Mouse (Mus musculus) olfactory bulb, adult 2 months (tissue): ENCODE results near the gene Tgfbr2. TPM values are rescaled to one million over a fixed set of nuclear protein-coding genes. Genes with fewer than 3 reads are reported as not detected.

Experiments
- H3K27ac ChIP-seq: fragments of 200-500 bp; 2 replicates; pipeline ENCODE4 v1.5.1; 2012; ENCODE audit warnings: low read depth, low read length; ENCODE audit not compliant: insufficient read depth
- H3K4me1 ChIP-seq: fragments of 200-500 bp; 2 replicates; pipeline ENCODE4 v1.6.1; 2012; ENCODE audit warnings: low read length; ENCODE audit not compliant: control insufficient read depth, insufficient read depth
- H3K4me3 ChIP-seq: fragments of 200-500 bp; 2 replicates; pipeline ENCODE4 v1.5.1; 2012; ENCODE audit warnings: mild to moderate bottlenecking, low read depth, low read length, moderate library complexity; ENCODE audit not compliant: insufficient read depth
- CTCF ChIP-seq: fragments of 200-500 bp; IDR thresholded peaks from 2 replicates; pipeline ENCODE4 v1.5.1; 2012; ENCODE audit warnings: low read depth, mild to moderate bottlenecking, low read length, moderate library complexity; ENCODE audit not compliant: insufficient read depth
- POLR2A ChIP-seq: fragments of 200-500 bp; IDR thresholded peaks from 2 replicates; pipeline ENCODE4 v1.6.1; 2012; ENCODE audit warnings: mild to moderate bottlenecking, low read depth, low read length, moderate library complexity; ENCODE audit not compliant: insufficient read depth
- WGBS: fragments of 180-500 bp; shearing (Covaris S2); methylation state at CpG from one replicate; pipeline ENCODE4 v1.1.7; 2018; 5-methylcytosine and 5-hydroxymethylcytosine counted together
- polyA plus RNA-seq: library from polyadenylated mRNA; stranded (reverse); fragments of >200 nt; gene quantifications from 2 replicates; pipeline ENCODE4 v1.2.4, GENCODE M21; 2012; ENCODE audit warnings: low replicate concordance; ENCODE audit not compliant: missing spikeins, insufficient read depth, insufficient read length

The Tgfbr2 gene
- polyA plus RNA-seq, 1 experiment: not detected

- peaks cover 4% of the 10 kb centered on the region for H3K4me1 ChIP-seq
- no peak overlapping the region for H3K27ac ChIP-seq
- TF ChIP-seq POLR2A (no peak), CTCF (no peak)
- WGBS: 62% methylated on average over 9 of the region's 9 CpGs
- no peak overlapping the region for H3K4me3 ChIP-seq
Measured at GRCm38 (mm10) chr9:116199127-116199526, 24.0 kb upstream of the Tgfbr2 start.

GRCm38 (mm10) chr9:116198488-116198887 lies 23.3 kb upstream of the Tgfbr2 start:
- H3K4me1 ChIP-seq: peaks cover 5% of the 10 kb centered on the region
- WGBS: 58% methylated on average over 9 of the region's 9 CpGs
- no peak overlapping the region for H3K4me3 ChIP-seq
- no peak overlapping the region for H3K27ac ChIP-seq
- no peak for TF ChIP-seq CTCF

GRCm38 (mm10) chr9:116197491-116198170 lies 22.5 kb upstream of the Tgfbr2 start:
- 95% methylated on average over 11 of the region's 11 CpGs for WGBS
- peaks cover 5% of the 10 kb centered on the region for H3K4me1 ChIP-seq
- TF ChIP-seq POLR2A (no peak), CTCF (no peak)
- no peak overlapping the region for H3K4me3 ChIP-seq
- no peak overlapping the region for H3K27ac ChIP-seq

- H3K4me1 ChIP-seq: peaks cover 5% of the 10 kb centered on the region
- TF ChIP-seq CTCF (no peak), POLR2A (no peak)
- 67% methylated on average over 4 of the region's 4 CpGs for WGBS
- no peak overlapping the region for H3K27ac ChIP-seq
- H3K4me3 ChIP-seq: no peak overlapping the region
Measured at GRCm38 (mm10) chr9:116193889-116194450, 18.8 kb upstream of the Tgfbr2 start.

- WGBS: 100% methylated on average over 1 of the region's 1 CpGs
- H3K27ac ChIP-seq: no peak overlapping the region
- peaks cover 5% of the 10 kb centered on the region for H3K4me1 ChIP-seq
- H3K4me3 ChIP-seq: no peak overlapping the region
- TF ChIP-seq CTCF (no peak), POLR2A (no peak)
Measured at GRCm38 (mm10) chr9:116193535-116193881, 18.3 kb upstream of the Tgfbr2 start.

GRCm38 (mm10) chr9:116192826-116193534 lies 17.8 kb upstream of the Tgfbr2 start:
- no peak overlapping the region for H3K4me3 ChIP-seq
- no peak overlapping the region for H3K27ac ChIP-seq
- TF ChIP-seq CTCF (no peak), POLR2A (no peak)
- H3K4me1 ChIP-seq: peaks cover 5% of the 10 kb centered on the region
- WGBS: 95% methylated on average over 12 of the region's 12 CpGs

GRCm38 (mm10) chr9:116192253-116192652 lies 17.1 kb upstream of the Tgfbr2 start:
- TF ChIP-seq CTCF (no peak), POLR2A (no peak)
- H3K27ac ChIP-seq: no peak overlapping the region
- H3K4me3 ChIP-seq: no peak overlapping the region
- H3K4me1 ChIP-seq: peaks cover 5% of the 10 kb centered on the region
- 94% methylated on average over 7 of the region's 7 CpGs for WGBS

GRCm38 (mm10) chr9:116189831-116190230 lies 14.7 kb upstream of the Tgfbr2 start:
- Histone ChIP-seq H3K4me1 (0 out of 2 replicates have a peak, but pooled peaks cover 2% of the 10 kb centered on the region), H3K27ac (no peak overlapping the region), H3K4me3 (no peak overlapping the region)
- WGBS: 96% methylated on average over 4 of the region's 4 CpGs
- TF ChIP-seq CTCF (no peak), POLR2A (no peak)

GRCm38 (mm10) chr9:116188952-116189666 lies 13.9 kb upstream of the Tgfbr2 start:
- H3K4me1 ChIP-seq: 0 out of 2 replicates have a peak, but pooled peaks cover 1% of the 10 kb centered on the region
- H3K4me3 ChIP-seq: no peak overlapping the region
- 71% methylated on average over 15 of the region's 15 CpGs for WGBS
- no peak overlapping the region for H3K27ac ChIP-seq
- TF ChIP-seq POLR2A: no peak
- no peak for TF ChIP-seq CTCF
